ENCODE assay signal across 8 mouse cellular contexts in genomic region chr11:73169231-73169630, GRCm38 (mm10). TPM values are rescaled to one million over a fixed set of nuclear protein-coding genes. Genes with fewer than 3 reads are reported as not detected.
DNase-seq lines count a peak whose midpoint lies in the region; ATAC-seq and TF ChIP-seq lines count a peak whose summit lies in the region.

No protein-coding gene starts in this region.

- no peak for TF ChIP-seq POLR2A in brain, embryonic 14.5 days (IDR thresholded peaks at IDR 0.05; ENCODE audit: borderline replicate concordance, extremely low read depth, insufficient read depth, insufficient read length, poor library complexity, severe bottlenecking)

- intact Hi-C loops in heart, postnatal 36 days (cut with DNase I) = loop anchor here (2.0 kb wide), 1 partner anchor 30 kb away; the partner anchor contains the start of gene Haspin

- peak; percentile 83 for DNase-seq in embryo, embryonic 10 days (ENCODE audit: low spot score)
- no peak for DNase-seq in embryo, embryonic 9.5 days (ENCODE audit: extremely low spot score)
- DNase-seq in brain, embryonic 14.5 days (ENCODE audit: low read depth) = peak; percentile 57
- DNase-seq in heart, postnatal 36 days = peak; percentile 51 to 58
- DNase-seq in layer of hippocampus, postnatal 10 days (ENCODE audit: low spot score in 2 of 2) = peak; percentile 71 to 72
- peak; percentile 11 for DNase-seq in spleen, adult 12 weeks (ENCODE audit: low spot score)

- peak; percentile 68 for ATAC-seq in CD4-positive, CD25-positive, alpha-beta regulatory T cell, adult 4 months
- peak; percentile 91 for ATAC-seq in megakaryocyte progenitor cell, adult 5-6 weeks (replicated peaks; ENCODE audit: poor library complexity)

- peak; percentile 73 for TF ChIP-seq CTCF in brain, embryonic 14.5 days (IDR thresholded peaks at IDR 0.05; ENCODE audit: borderline replicate concordance, extremely low read depth, insufficient read depth, insufficient read length)

RNA-seq across cellular contexts. Expression of gene Emc6, which starts 7.6 kb away (rescaled TPM):
- polyA plus RNA-seq in CD4-positive, CD25-positive, alpha-beta regulatory T cell, adult 4 months (2017; shearing (Covaris generic)) = 10 to 100 TPM; 42.2 to 49.5 TPM
- polyA plus RNA-seq in brain, embryonic 14.5 days (2012; rRNA removed) = 74.7 and 115 TPM in 2 replicates
- total RNA-seq in heart, postnatal 36 days (2021) = 10 to 100 TPM; 82.2 to 94.1 TPM
- 10 to 100 TPM; 69.1 to 79.6 TPM for total RNA-seq in layer of hippocampus, postnatal 10 days (2021)
- total RNA-seq in megakaryocyte progenitor cell, adult 5-6 weeks (2015) = 78.9 and 81.7 TPM in 2 replicates
- total RNA-seq in megakaryocyte progenitor cell, adult 5-6 weeks (2017) = 54.2 and 60.2 TPM in 2 replicates

RNA-seq across cellular contexts. Expression of gene Tax1bp3, which starts 7.7 kb away (rescaled TPM):
- polyA plus RNA-seq in CD4-positive, CD25-positive, alpha-beta regulatory T cell, adult 4 months (2017; shearing (Covaris generic)) = 10 to 100 TPM; 27.4 to 30.8 TPM
- polyA plus RNA-seq in brain, embryonic 14.5 days (2012; rRNA removed) = 91.6 and 112 TPM in 2 replicates
- total RNA-seq in heart, postnatal 36 days (2021) = 10 to 100 TPM; 47.1 to 48.1 TPM
- 10 to 100 TPM; 21.5 to 23.9 TPM for total RNA-seq in layer of hippocampus, postnatal 10 days (2021)
- 6.7 and 10.0 TPM in 2 replicates for total RNA-seq in megakaryocyte progenitor cell, adult 5-6 weeks (2015)
- total RNA-seq in megakaryocyte progenitor cell, adult 5-6 weeks (2017) = 4.9 and 7.2 TPM in 2 replicates

RNA-seq across cellular contexts. Expression of gene P2rx5, which starts 9.0 kb away (rescaled TPM):
- under 1 TPM; 0.33 to 0.55 TPM for polyA plus RNA-seq in CD4-positive, CD25-positive, alpha-beta regulatory T cell, adult 4 months (2017; shearing (Covaris generic))
- 0.44 and 0.53 TPM in 2 replicates for polyA plus RNA-seq in brain, embryonic 14.5 days (2012; rRNA removed)
- total RNA-seq in heart, postnatal 36 days (2021) = 10 to 100 TPM; 13.1 to 17.9 TPM
- total RNA-seq in layer of hippocampus, postnatal 10 days (2021) = 1 to 10 TPM; 1.5 to 1.7 TPM
- not detected in 2 replicates for total RNA-seq in megakaryocyte progenitor cell, adult 5-6 weeks (2015)
- total RNA-seq in megakaryocyte progenitor cell, adult 5-6 weeks (2017) = not detected in 2 replicates

RNA-seq across cellular contexts. Expression of gene Ctns, which starts 29.6 kb away (rescaled TPM):
- polyA plus RNA-seq in CD4-positive, CD25-positive, alpha-beta regulatory T cell, adult 4 months (2017; shearing (Covaris generic)) = 10 to 100 TPM; 12.9 to 18.3 TPM
- 25.5 and 25.7 TPM in 2 replicates for polyA plus RNA-seq in brain, embryonic 14.5 days (2012; rRNA removed)
- 10 to 100 TPM in 1 of 2 experiments, 1 to 10 TPM in 1; 8.3 to 13.3 TPM for total RNA-seq in heart, postnatal 36 days (2021)
- total RNA-seq in layer of hippocampus, postnatal 10 days (2021) = 10 to 100 TPM; 18.3 to 18.6 TPM
- total RNA-seq in megakaryocyte progenitor cell, adult 5-6 weeks (2015) = 14.4 and 16.3 TPM in 2 replicates
- 13.5 and 15.8 TPM in 2 replicates for total RNA-seq in megakaryocyte progenitor cell, adult 5-6 weeks (2017)

RNA-seq across cellular contexts. Expression of gene Shpk, which starts 30.0 kb away (rescaled TPM):
- 1 to 10 TPM; 1.3 to 4.8 TPM for polyA plus RNA-seq in CD4-positive, CD25-positive, alpha-beta regulatory T cell, adult 4 months (2017; shearing (Covaris generic))
- polyA plus RNA-seq in brain, embryonic 14.5 days (2012; rRNA removed) = 1.5 and 2.0 TPM in 2 replicates
- total RNA-seq in heart, postnatal 36 days (2021) = 1 to 10 TPM; 1.3 to 1.7 TPM
- 1 to 10 TPM; 2.7 to 2.8 TPM for total RNA-seq in layer of hippocampus, postnatal 10 days (2021)
- 1.7 and 1.8 TPM in 2 replicates for total RNA-seq in megakaryocyte progenitor cell, adult 5-6 weeks (2015)
- 2.2 and 3.4 TPM in 2 replicates for total RNA-seq in megakaryocyte progenitor cell, adult 5-6 weeks (2017)

Comparison
In these comparisons a context has a peak if more than half of its experiments do, and no peak if none do; other contexts are left out.
1. RNA of gene P2rx5, which starts 9.0 kb away (total RNA-seq): 13.1 to 17.9 TPM in heart, postnatal 36 days; 1.5 to 1.7 TPM in layer of hippocampus, postnatal 10 days and not detected in megakaryocyte progenitor cell, adult 5-6 weeks; every median in the first group is over 4 times any median in the second.